Mouse (Mus musculus): ENCODE measurements at regions not wholly inside any gene's neighbourhood (a gene's known extent, or its start where the extent isn't known, plus 50 kb on each side); places are given as distances from the start of the nearest gene placed in this dataset.

DNA sequence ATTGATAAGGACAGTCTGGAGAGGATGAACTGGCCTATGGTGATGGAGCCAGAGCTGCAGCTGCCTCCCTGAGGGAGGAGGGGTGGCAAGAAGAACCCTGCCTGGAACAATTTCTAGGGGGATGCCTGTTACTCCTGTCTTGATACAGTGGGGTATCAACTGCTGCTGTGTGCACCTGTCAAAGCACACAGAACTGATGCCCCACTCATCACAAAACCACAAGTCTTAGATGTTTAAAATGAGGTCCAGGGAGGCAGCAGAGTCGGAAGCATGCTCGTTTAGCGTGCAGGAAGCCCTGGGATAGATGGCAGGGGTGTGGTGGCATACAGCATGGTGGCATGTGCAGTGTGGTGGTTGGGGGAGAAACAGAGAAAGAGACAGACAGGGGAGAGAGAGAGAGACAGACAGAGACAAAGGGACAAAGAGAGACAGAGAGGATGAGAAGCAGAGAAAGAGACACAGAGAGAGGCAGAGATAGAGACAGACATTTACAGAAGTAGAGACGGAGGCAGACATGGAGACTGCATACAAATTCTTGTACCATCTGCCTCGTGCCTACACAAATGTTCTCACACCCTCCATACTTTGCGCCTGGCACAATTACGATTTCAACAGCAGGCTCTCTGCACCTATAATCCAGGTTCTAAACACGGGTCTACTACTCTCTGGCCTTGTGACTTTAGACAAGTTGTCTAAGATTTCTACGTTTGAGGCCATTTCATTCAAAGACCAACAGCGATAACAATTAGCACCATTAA, 242.6 kb downstream of the Cbln4 start:
- no peak for DNase-seq (ENCODE audit: low read depth, low spot score)

DNA sequence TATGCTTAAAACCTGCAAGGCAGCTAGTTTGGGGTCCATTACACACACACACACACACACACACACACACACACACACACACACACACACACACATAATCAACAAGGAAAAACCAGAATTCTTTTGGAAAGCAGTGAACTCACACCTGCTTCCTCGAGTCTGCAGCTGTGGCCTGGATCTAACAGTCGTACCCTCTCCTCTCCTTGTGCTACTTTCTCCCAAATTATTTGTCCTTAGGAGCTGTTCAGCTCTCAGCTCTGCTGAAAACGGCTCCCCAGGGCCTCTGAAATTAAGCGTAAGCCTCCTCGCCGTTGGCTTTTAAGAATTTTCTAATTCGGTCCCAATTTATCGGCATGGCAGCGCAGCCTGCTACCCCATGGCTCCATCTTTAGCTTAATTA, 243.9 kb downstream of the Cbln4 start:
- no peak for DNase-seq (ENCODE audit: low read depth, low spot score)

DNA sequence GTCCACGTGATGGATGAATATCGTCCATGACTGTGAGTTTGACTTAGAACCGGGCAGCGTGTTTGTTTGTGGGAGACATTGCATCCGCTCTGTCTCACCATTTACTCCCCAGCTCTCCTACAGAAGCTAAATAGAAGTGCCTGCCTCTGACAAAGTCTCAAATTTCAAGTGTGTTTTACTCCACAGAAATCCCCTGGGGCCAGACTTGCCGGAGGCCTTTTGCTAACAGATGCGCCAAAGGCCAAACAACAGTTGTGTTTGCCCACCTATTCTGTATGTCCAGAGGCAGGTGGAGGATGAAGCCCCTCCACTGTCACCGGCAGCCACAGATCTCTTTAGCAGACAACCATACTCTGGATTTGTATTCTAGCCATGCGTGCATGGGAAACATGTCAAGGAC, 252.6 kb downstream of the Cbln4 start:
- no peak for DNase-seq (ENCODE audit: low read depth, low spot score)

DNA sequence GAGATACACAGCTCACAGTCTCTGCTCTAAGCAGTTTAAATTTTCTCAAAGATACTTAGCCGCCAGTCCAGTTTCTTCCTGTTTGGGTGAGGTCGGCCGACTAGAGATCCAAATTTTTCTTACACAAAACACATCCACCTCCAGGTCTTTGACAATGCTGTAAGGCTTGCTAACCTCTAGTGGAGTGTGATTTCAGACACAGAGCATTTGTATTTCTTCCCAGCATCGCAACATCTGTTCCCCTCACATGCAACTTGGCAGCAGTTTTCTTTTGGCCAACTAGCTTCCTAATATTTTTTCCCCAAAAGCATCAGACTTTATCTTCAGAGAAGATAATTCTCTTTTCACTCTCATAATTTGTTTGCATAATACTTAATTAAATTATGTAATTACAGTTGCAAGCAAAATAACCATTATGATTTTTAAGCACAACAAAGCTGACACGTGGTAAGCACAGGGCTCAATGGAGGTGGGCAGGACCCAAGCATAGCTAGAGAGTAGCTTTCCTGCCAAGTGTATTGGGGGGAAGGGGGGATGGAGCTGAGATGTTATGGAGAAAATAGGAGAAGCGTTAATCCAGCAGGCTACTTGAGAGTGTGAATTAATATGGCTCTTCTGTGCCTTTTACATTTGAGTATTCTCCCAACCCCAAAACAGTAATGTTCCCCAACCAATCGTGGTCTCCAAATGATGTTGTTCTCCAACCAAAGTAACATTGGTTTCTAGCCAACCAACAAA, 276.9 kb downstream of the Cbln4 start:
- DNase-seq (ENCODE audit: low read depth, low spot score), result no peak

DNA sequence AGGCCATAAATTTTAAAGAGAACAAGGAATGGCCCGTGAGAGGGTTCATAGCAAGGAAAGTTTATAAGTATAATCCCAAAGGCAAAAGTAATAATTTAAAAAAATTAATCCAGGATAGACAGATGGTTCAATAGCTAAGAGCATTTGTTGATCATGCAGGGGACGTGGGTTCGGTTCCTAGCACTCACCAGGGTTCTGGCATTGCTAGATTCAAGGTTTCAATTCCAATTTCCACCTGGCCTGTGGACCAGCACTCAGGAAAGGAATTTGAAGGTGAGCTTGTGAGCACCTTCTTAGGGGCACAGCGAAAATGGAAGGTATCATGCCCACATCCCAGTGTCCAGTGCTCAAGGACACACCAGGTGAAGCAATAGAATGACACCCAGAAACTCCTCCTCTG, 278.2 kb downstream of the Cbln4 start:
- no peak for DNase-seq (ENCODE audit: low read depth, low spot score)

DNA sequence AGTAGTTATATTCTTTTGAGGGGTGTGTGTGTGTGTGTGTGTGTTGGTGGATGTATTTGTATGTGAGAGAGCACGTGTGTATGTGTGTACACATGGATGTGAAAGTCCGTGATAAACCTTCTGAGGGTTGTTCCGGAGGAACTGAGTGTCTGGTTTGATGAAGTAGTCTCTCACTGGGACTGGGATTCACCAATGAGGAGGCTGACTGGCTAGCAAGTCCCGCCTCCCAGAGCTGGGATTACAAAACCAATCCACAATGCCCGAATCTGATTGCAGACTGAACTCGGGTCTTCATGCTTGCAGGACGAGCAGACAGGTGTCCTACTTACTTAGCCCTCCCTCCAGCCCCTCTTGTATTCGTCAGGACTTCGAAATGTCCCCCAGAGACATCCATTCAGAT, 289.8 kb downstream of the Cbln4 start:
- DNase-seq (ENCODE audit: low read depth, low spot score), result no peak

DNA sequence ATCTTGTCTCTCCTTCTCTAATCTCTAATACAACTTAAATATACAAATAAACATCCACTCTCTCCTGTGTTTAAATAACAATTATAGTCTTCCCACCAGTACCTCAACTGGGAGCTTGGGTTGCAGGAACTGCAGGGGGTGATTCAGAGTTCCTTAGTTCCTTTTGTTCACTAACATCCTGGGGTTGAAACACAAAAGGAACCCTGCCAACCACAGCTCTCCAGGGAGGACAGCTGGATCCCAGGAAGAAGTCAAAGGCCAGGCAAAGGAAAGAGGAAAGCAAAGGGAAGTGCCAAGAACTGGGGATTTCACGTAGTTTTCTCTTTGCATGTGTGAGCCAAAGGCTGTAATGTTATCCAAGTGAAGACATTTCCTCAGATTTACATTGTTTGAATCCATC, 296.1 kb downstream of the Cbln4 start:
- no peak for DNase-seq (ENCODE audit: low read depth, low spot score)

DNA sequence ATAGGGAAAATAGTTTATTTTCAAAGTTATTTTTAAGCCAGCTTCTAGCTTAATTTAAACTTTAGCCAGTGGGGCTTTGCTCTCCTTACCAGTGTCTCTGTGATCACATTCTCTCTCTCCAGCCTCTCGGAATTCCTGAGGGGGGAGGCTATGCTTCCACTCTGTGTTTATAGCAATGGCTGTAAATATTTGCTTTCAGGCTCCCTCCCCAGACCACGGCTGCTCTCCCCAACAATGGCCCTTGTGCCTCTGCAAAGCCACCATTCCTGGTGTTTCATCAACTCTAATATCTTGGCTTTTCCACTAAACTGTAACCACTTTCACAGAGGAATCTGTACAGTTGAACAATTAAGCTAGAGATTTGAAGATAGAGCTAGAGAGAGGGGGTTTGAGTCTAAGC, 300.2 kb downstream of the Cbln4 start:
- DNase-seq (ENCODE audit: low read depth, low spot score), result no peak

DNA sequence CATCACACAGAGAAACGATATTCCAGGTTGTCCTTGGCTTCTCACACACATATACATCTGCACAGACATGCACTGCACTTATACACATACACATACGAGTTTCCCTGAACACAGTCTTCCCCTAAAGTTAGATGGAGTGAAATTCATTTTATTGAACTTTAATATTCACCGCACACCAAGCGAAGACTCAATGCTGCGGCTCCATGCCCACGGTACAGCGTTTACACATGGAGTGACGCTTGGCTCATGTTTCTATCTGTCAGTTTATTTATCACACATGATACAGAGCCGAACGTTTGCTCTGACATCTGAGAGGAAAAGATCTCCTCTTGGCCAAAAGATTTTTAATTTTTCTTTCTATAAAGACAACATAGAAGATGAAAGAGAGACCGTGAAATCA, 300.6 kb downstream of the Cbln4 start:
- no peak for DNase-seq (ENCODE audit: low read depth, low spot score)

DNA sequence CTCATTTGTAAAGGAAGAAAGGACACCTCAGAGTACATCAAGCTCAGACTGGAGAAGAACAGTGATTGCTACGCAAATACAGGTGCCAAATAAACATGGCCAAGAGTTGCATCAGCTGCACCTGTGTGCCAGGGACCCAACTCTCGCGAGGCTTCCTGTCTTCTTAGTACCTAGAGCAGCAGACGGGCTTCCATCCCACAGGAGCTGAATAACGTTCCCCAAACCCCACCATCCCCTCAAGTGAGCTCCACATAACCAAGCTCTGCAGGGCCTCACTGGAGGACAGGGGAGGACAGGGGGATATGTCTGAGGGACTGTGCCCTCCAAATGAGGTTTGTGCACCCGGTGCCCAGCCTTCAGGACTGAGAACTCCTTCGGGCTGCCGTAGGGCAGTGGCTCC, 305.5 kb downstream of the Cbln4 start:
- no peak for DNase-seq (ENCODE audit: low read depth, low spot score)

DNA sequence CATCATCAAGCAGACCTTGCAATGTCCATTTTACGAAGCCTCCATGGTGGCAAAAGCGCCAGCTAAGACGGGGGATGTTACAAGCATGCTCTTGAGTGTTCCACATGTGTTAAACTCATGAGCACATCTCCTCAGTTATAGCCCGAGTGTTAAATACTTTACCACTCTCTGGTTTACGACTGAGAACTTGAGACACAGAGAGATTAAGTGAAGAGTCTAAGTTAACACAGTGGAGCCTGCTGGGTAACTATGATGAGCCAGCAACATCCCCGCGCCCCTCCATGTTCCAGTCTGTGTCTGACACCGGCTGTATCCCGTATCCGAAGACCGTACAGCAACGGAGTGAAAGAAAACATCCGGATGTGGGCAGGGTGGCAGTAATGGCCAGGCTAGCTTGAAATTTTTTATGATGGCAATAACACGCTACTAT, 308.2 kb downstream of the Cbln4 start:
- no peak for DNase-seq (ENCODE audit: low read depth, low spot score)

DNA sequence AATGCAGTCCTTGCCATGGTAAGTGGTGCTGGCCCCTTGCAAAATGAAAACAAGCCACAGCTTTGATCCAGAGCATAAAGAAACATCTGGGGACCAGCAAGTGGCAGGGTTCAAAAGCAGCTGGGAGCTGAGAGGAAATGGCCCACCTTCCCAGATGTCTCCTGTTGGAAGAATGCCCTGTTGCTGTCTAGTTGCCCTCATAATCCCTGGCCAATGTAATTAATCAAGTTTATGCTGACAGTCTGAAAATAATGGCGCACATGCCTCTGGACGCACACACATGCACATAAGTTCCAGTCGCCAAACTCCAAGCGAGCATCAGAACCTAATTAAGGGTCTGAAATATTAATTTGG, 308.7 kb downstream of the Cbln4 start:
- DNase-seq (ENCODE audit: low read depth, low spot score), result no peak

DNA sequence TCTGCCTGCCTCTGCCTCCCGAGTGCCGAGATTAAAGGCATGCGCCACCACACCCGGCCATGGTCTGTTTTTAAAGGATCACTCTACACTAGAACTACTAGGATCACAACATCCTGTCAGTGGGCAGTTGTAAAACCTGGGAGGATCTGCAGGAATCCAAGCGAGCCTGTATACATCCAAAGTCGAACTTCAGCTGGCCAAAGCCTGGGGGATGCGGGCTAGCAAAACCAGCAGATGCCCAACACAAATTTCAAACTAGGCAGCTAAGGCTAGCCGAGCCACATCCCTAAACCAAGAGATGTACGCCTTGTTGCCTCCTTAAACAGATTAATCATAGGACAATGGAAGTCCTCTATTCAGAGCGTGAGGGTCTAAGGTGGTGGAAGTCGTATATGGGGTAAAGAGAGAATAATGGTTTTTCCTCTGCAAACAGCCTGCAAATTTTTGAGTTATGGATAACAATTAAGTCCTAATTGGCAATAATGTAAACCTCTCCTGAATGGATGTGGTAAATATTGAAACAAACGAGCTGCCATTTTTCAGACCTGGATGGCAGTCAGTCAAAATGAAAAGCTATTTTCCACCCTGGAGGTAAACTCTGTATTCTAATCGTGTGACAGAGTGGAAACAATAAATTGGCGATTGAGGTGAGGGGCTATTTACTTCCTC, 309.2 kb downstream of the Cbln4 start:
- DNase-seq (ENCODE audit: low read depth, low spot score), result no peak

DNA sequence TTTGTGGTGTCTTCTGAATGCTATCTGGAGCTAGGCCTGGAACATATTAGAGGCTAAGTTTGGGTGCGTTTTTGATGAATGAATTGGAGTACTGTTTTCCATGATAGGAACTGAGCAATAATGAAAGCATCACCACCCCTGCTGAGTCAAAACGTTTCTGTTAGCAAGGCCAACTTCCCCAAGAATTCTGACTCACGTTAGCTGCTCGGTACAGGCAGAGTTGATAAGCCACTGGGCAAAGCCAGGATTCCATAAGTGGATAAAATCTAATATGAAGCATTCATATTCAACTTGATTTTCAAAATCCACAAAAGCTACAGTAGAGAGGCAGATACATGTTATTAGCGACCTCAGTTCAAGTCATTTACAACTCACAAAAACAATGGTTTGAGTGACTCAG, 324.0 kb downstream of the Cbln4 start:
- no peak for DNase-seq (ENCODE audit: low read depth, low spot score)

DNA sequence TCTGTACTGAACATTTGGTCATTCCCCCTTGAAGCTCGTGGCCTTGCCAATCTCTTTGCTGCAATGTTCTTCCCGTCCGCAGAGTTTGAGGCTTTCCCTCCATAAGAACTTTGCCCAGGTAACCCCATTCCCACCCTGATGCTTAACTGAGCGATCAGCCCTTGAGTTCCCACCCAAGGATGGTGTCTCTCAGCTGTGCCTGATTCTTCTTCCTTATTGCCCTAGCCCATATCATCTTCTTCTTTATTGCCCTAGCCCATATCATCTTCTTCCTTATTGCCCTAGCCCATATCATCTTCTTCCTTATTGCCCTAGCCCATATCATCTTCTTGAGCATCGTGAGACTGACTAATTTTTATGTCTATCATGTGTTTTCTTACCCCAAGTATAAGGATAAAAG, 324.4 kb downstream of the Cbln4 start:
- no peak for DNase-seq (ENCODE audit: low read depth, low spot score)

DNA sequence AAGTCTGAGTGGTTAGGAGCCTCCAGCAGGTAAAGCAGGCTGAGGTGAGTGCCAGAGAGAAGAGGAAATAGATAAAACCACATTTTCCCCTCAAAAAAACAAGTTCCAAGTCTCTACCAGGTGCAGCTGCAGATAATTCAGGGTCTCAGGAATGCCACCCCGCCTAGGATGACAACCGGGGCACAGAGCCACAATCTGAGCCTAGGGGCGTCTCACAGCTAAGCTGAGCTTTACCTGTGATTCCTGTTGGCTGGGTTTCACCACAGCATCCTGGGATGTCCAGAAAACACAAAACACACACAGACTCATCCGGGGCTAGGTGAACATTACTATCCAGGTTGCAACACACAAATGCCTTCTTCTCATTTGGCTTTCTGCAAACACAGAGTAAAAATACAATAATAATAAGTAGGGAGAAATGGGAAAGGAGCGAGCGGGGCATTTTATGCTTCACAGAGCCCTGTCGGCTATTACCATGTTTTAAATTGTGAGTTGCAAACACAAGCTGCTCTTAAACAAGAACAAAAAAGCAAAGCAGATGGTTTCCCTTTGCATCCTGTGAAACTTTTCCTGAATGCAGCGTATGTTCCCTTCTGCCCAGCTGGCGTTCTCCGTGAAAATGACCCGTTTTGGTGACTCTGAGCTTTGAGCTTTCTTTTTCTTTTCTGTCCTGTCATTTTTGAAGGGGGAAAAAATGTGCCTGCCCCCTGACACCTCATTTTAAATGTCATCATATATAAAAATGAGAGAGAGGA, 330.3 kb downstream of the Cbln4 start:
- DNase-seq (ENCODE audit: low read depth, low spot score), result no peak

DNA sequence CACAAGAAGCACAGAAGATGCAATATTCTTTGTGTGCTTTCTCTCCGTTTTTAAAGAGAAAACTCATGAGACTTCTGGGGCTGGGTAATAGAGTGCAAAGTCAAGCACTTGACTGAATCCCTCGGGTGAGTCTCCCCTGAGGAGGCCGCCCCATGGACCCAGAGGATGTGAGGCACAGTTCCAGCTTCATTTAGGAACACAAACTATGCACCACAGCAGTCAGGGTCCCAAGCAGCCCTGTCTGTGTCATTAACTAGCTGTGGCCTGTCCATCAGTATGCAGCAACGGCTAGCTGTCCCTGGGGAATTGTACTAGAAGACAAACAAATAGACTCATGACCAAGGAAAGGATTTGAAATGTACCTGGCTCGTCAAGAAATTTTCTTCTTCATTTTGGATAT, 349.7 kb downstream of the Cbln4 start:
- DNase-seq (ENCODE audit: low read depth, low spot score), result no peak

DNA sequence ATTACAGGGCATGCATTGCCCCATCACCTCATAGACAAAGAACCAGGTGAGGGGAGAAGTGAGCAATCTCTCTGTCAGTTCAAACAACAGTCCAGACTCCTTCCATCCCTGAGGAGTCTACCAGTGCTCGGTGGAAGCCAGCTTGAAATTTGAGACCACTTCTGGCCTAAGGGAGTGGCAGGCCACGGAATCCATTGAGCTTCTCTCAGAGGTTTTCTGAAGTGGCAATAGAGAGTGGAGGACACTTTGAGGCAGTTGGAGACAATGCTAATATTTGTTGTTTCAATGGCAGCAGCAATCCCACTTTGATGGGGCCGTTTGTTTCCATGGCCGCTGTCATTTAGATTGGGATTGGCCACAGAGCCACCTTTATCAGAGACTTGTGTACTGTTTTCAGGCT, 352.5 kb downstream of the Cbln4 start:
- DNase-seq (ENCODE audit: low read depth, low spot score), result no peak

DNA sequence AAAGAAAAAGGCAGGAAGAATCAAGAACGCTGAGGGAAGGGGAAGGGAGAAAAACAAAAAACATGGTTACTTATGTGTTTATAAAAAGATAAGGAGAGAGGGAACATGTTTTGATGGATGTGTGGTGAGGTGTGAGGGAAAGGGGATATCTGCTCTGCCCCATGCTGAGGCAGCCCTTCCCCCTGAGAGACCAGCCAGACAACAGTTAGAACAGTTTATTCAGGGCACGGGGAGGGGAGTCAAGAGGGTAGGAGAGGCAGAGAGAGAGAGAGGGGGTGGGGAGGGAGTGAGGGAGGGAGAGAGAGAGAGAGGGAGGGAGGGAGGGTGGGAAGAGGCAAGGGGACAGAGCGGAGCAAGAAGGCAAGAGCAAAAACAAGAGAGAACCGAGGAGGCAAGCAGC, 354.2 kb downstream of the Cbln4 start:
- no peak for DNase-seq (ENCODE audit: low read depth, low spot score)

DNA sequence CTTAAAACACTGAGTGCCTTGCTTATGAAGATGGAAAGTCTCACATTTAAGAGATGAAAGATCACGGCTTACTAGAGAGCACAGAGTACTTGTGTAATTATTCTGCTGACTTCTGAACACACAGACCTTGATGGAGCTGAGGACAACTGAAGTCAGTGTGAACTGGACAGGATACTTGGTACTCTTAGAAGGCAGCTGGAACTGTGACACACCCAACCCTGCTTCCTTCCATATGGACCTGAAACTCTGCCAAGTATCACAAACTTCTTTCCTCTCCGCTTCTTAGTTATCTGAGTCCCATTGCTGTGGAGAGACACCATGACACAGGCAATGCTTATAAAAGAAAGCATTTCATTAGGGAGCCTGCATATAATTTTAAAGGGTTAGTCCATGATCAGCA, 365.3 kb downstream of the Cbln4 start:
- no peak for DNase-seq (ENCODE audit: low read depth, low spot score)

DNA sequence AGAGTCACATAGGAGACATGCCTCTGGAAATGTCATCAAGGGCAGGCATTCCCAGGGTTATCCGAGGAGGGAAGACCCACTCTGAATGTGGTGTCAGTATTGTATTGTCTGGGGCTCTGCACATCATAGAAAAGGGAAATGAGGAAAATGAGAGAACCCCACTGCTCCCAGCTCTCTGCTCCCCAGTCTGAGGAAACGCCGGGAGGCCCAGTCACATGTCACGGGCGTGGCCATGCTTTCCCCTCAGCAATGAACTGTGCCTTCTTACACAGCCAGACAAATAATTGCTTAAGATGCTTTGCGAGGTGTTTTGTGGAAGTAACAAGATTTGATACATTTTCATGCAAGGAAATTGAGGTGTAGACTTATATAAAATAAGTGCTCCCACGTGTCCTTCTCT, 366.1 kb downstream of the Cbln4 start:
- DNase-seq (ENCODE audit: low read depth, low spot score), result no peak

DNA sequence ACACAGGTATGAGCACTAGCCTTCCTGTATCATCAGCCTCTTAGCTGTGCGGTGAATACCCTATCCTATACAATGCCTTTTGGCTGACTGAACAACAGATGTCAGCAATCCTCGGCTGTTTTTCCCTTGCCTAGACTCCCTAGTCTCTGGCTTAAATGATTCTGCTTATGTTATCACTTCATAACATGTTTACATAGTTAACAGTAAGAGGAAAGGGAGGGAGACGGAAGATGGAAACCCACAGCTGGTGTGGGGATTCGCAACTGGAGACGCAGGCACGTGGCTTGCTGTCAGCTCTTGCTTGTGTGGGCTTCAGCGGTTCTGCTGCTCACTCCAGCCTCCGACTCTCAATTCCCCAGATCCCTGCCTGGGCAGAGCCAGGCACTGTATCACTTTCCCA, 367.2 kb downstream of the Cbln4 start:
- no peak for DNase-seq (ENCODE audit: low read depth, low spot score)
